Mouse (Mus musculus) limb, embryonic 12.5 days (tissue): Measurements from ENCODE around the gene Clec11a. TPM values are rescaled to one million over a fixed set of nuclear protein-coding genes. Genes with fewer than 3 reads are reported as not detected.

Source experiments
- ATAC-seq: fragments of 200-750 bp; cut with Nextera tagmentation; 2 replicates; pipeline ENCODE4 v1.8.0; 2017; ENCODE audit warnings: low read depth, moderate TSS enrichment; ENCODE audit not compliant: insufficient number of reproducible peaks, insufficient read depth, low FRiP score, low TSS enrichment
- H3K27ac ChIP-seq: fragments of 300-500 bp; sonication (generic); 2 replicates; pipeline ENCODE4 v1.5.1; 2016; ENCODE audit warnings: mild to moderate bottlenecking, moderate library complexity
- H3K27me3 ChIP-seq: fragments of 300-500 bp; sonication (generic); 2 replicates; pipeline ENCODE4 v1.6.1; 2016; ENCODE audit warnings: mild to moderate bottlenecking, moderate library complexity
- H3K36me3 ChIP-seq: fragments of 300-500 bp; sonication (generic); 2 replicates; pipeline ENCODE4 v1.6.1; 2016; ENCODE audit warnings: mild to moderate bottlenecking, moderate library complexity
- H3K4me1 ChIP-seq: fragments of 300-500 bp; sonication (generic); replicated peaks from 2 replicates; pipeline ENCODE4 v1.6.1; 2016
- H3K4me2 ChIP-seq: fragments of 300-500 bp; sonication (generic); 2 replicates; pipeline ENCODE4 v1.6.1; 2016; ENCODE audit warnings: mild to moderate bottlenecking, moderate library complexity
- H3K4me3 ChIP-seq: fragments of 300-500 bp; sonication (generic); replicated peaks from 2 replicates; pipeline ENCODE4 v1.5.1; 2016; ENCODE audit warnings: mild to moderate bottlenecking
- H3K9ac ChIP-seq: fragments of 300-500 bp; sonication (generic); replicated peaks from 2 replicates; pipeline ENCODE4 v1.6.1; 2016; ENCODE audit warnings: mild to moderate bottlenecking, moderate library complexity
- H3K9me3 ChIP-seq: fragments of 300-500 bp; sonication (generic); 2 replicates; pipeline ENCODE4 v1.6.1; 2016; ENCODE audit warnings: mild to moderate bottlenecking, moderate library complexity
- WGBS: fragments of 180-500 bp; shearing (Covaris S2); methylation state at CpG from one replicate; pipeline ENCODE4 v1.1.7; 2016; 5-methylcytosine and 5-hydroxymethylcytosine counted together
- polyA plus RNA-seq: library from polyadenylated mRNA; unstranded; fragments of >200 nt; fragmentation: Nextera tagmentation; extraction: Ambion mirVana; gene quantifications from 2 replicates; pipeline ENCODE4 v1.2.1, GENCODE M21; 2016

Clec11a gene
- polyA plus RNA-seq, 1 experiment from 2014 or later, result 2.0 TPM

DNA sequence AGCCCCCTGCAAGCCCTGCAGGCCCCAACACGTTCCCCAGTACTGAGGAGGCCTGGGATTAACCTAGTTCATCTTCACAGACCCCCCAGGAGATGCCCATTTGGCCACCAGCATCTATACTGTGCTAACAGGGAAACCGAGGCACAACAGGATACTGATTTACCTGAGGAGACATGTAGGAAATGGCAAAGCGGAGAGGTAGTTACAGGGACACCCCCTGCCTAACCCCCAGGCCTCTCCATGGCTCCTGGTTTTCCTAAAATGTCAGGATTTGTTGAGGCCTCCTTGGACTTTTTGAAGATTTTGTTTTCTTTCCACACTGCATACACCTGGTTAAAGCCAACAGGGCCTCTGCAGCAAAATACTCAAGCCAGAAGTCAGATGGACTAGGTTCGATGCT, 49.4 kb downstream of the Clec11a start, which contains the start of gene Acp4:
TSS of gene Acp4 (minus strand) at position 101 of the 400 bp plus-strand sequence.
- no peak for ATAC-seq
- Histone ChIP-seq H3K36me3 (peaks cover 20% of the 10 kb centered on the region), H3K27ac (no peak within 1 kb of the TSS), H3K9me3 (no peaks in the 10 kb centered on the region), H3K4me3 (no peak within 1 kb of the TSS), H3K27me3 (peaks cover 16% of the 10 kb centered on the region; the same call in 1 of the 2 replicates), H3K4me1 (no peaks in the 10 kb centered on the region), H3K4me2 (no peak within 1 kb of the TSS), H3K9ac (no peak within 1 kb of the TSS)
- 76% methylated on average over 4 of the region's 4 CpGs for WGBS

DNA sequence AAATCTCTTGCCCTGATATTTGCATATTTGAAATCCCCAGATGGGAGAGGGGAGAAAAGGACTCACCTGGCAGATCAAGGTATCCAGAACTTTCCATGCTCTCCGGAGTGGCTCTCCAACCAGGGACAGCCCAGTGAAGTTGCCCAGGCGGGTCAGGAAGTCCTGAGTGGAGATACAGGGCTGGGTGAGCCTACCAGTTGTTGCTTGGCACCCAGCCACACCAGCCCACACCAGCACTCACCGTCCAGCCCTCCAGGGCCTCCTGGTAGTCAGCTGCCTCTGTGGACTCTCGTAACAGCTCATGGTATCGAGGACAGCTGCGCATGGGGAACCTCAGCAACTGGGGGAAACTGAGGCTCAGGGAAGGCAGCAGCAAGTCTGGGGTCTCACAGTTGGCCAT, 51.8 kb downstream of the Clec11a start:
- ATAC-seq, result no peak
- WGBS, result 81% methylated on average over 6 of the region's 6 CpGs
- Histone ChIP-seq H3K36me3 (peaks cover 41% of the 10 kb centered on the region), H3K27me3 (no peaks in the 10 kb centered on the region), H3K4me1 (no peaks in the 10 kb centered on the region), H3K27ac (no peak overlapping the region), H3K4me2 (no peak overlapping the region), H3K9me3 (no peaks in the 10 kb centered on the region), H3K4me3 (no peak overlapping the region), H3K9ac (no peak overlapping the region)

DNA sequence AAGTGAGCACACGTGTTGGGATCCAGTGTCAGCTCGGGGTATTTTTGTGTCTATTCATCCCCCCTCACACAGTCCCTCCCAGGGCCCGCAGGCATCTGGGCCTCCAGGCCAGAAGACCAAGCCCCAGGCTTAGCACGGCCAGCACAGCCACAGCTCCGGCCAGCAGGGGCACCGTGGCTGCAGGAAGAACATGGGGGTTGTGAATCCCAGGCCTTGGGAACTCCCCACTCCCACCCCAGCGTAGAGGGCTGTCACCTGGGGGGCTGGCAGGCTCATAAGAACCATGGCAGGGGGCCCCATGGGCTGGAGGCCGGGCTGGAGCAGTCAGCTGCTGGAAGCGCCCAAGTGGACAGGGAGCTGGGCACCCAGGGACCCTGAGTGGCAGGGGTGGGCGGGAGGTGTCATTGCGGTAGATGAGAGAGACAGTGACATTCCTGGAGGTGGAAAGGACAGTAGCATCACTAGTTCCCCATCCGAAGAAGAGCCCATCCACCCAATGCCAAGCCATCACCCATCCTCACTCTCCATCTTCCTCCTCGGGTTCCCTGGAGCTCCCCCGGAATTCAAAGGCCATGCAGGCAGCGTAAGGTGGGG, 53.6 kb downstream of the Clec11a start:
- WGBS, result 69% methylated on average over 15 of the region's 15 CpGs
- no peaks in the 10 kb centered on the region for H3K27me3 ChIP-seq
- no peaks in the 10 kb centered on the region for H3K9me3 ChIP-seq
- H3K4me1 ChIP-seq, result peaks cover 4% of the 10 kb centered on the region
- H3K4me3 ChIP-seq, result no peak overlapping the region
- no peak overlapping the region for H3K4me2 ChIP-seq
- peaks cover 59% of the 10 kb centered on the region for H3K36me3 ChIP-seq
- H3K27ac ChIP-seq, result no peak overlapping the region
- no peak overlapping the region for H3K9ac ChIP-seq
- no peak for ATAC-seq

Other genes starting within 250 kb of the Clec11a start
- not detected in 2 replicates for gene Klk1b21, start 204.6 kb downstream of the Clec11a start, polyA plus RNA-seq
- gene Klk1b22, start 194.2 kb downstream of the Clec11a start, polyA plus RNA-seq, result not detected in 2 replicates
- not detected in 2 replicates for gene Klk1b16, start 170.1 kb downstream of the Clec11a start, polyA plus RNA-seq
- gene Klk1b24, start 118.7 kb downstream of the Clec11a start, polyA plus RNA-seq, result not detected in 2 replicates
- gene Klk1b3, start 108.7 kb downstream of the Clec11a start, polyA plus RNA-seq, result not detected in 2 replicates
- gene Klk1b4, start 99.5 kb downstream of the Clec11a start, polyA plus RNA-seq, result not detected in 2 replicates
- gene Klk1b5, start 91.0 kb downstream of the Clec11a start, polyA plus RNA-seq, result not detected in 2 replicates
- not detected in 2 replicates for gene Klk1, start 81.5 kb downstream of the Clec11a start, polyA plus RNA-seq
- gene Gm36864, start 70.7 kb downstream of the Clec11a start, polyA plus RNA-seq, result 0.14 TPM in 1 of 2 replicates, not detected in the other
- gene 1700028J19Rik, start 60.2 kb downstream of the Clec11a start, polyA plus RNA-seq, result 0.76 and 0.87 TPM in 2 replicates
- gene 2410002F23Rik, start 60.2 kb downstream of the Clec11a start, polyA plus RNA-seq, result 209 and 214 TPM in 2 replicates
- gene Acp4, start 49.5 kb downstream of the Clec11a start, polyA plus RNA-seq, result 0.28 TPM in 1 of 2 replicates, not detected in the other
- not detected in 2 replicates for gene Gm15517, start 45.5 kb downstream of the Clec11a start, polyA plus RNA-seq
- 1.2 and 1.3 TPM in 2 replicates for gene Shank1, start 3.4 kb upstream of the Clec11a start, polyA plus RNA-seq
- 3.0 and 3.3 TPM in 2 replicates for gene Syt3, start 77.2 kb upstream of the Clec11a start, polyA plus RNA-seq
- 0.56 and 0.64 TPM in 2 replicates for gene 1700008O03Rik, start 78.9 kb upstream of the Clec11a start, polyA plus RNA-seq
- gene Lrrc4b, start 122.1 kb upstream of the Clec11a start, polyA plus RNA-seq, result 0.86 and 0.98 TPM in 2 replicates
- 0.56 TPM in 1 of 2 replicates, not detected in the other for gene Aspdh, start 158.5 kb upstream of the Clec11a start, polyA plus RNA-seq
- gene Josd2, start 161.1 kb upstream of the Clec11a start, polyA plus RNA-seq, result 72.9 and 76.5 TPM in 2 replicates
- gene Emc10, start 189.6 kb upstream of the Clec11a start, polyA plus RNA-seq, result 93.6 and 111 TPM in 2 replicates
- 19.0 and 27.5 TPM in 2 replicates for gene Fam71e1, start 189.7 kb upstream of the Clec11a start, polyA plus RNA-seq
- 0.09 and 0.13 TPM in 2 replicates for gene Mybpc2, start 217.8 kb upstream of the Clec11a start, polyA plus RNA-seq
- gene Spib, start 225.2 kb upstream of the Clec11a start, polyA plus RNA-seq, result 0.22 and 0.34 TPM in 2 replicates
- 132 and 140 TPM in 2 replicates for gene Pold1, start 241.9 kb upstream of the Clec11a start, polyA plus RNA-seq
- gene Nr1h2, start 247.0 kb upstream of the Clec11a start, polyA plus RNA-seq, result 70.7 and 72.0 TPM in 2 replicates